Mouse (Mus musculus) small intestine, adult 2 months (tissue): ENCODE measurements at regions not wholly inside any gene's neighbourhood (a gene's known extent, or its start where the extent isn't known, plus 50 kb on each side); places are given as distances from the start of the nearest gene placed in this dataset.

ENCODE experiments used
- H3K27ac ChIP-seq: fragments of 200-500 bp; 2 replicates; pipeline ENCODE4 v1.5.1; 2012; ENCODE audit warnings: low read depth, low read length, control low read depth, inconsistent platforms; ENCODE audit not compliant: insufficient read depth
- H3K27me3 ChIP-seq: fragments of 200-500 bp; 2 replicates; pipeline ENCODE4 v1.6.1; 2012; ENCODE audit warnings: mild to moderate bottlenecking, moderate library complexity, low read length, inconsistent platforms; ENCODE audit not compliant: control insufficient read depth, insufficient read depth
- H3K36me3 ChIP-seq: fragments of 200-500 bp; 2 replicates; pipeline ENCODE4 v1.6.1; 2012; ENCODE audit warnings: mild to moderate bottlenecking, low read length, control low read depth, inconsistent platforms; ENCODE audit not compliant: control insufficient read depth, insufficient read depth
- H3K4me1 ChIP-seq: fragments of 200-500 bp; 2 replicates; pipeline ENCODE4 v1.6.1; 2012; ENCODE audit warnings: low read length, inconsistent platforms, mixed read lengths; ENCODE audit not compliant: control insufficient read depth, insufficient read depth, insufficient read length
- H3K4me3 ChIP-seq: fragments of 200-500 bp; 2 replicates; pipeline ENCODE4 v1.5.1; 2012; ENCODE audit warnings: low read depth, mild to moderate bottlenecking, control low read depth, inconsistent platforms, low read length, moderate library complexity
- CTCF ChIP-seq: fragments of 200-500 bp; IDR thresholded peaks from 2 replicates; pipeline ENCODE4 v1.5.1; 2012; ENCODE audit warnings: low read depth, mild to moderate bottlenecking, control low read depth, inconsistent platforms, low read length, moderate library complexity, mixed read lengths; ENCODE audit not compliant: insufficient replicate concordance, insufficient read length; ENCODE audit errors: extremely low read depth
- POLR2A ChIP-seq: fragments of 200-500 bp; IDR thresholded peaks from 2 replicates; pipeline ENCODE4 v1.6.1; 2012; ENCODE audit warnings: low read depth, mild to moderate bottlenecking, control low read depth, inconsistent platforms, low read length, moderate library complexity
- WGBS: fragments of 180-500 bp; shearing (Covaris S2); methylation state at CpG from one replicate; pipeline ENCODE4 v1.1.7; 2018; 5-methylcytosine and 5-hydroxymethylcytosine counted together

DNA sequence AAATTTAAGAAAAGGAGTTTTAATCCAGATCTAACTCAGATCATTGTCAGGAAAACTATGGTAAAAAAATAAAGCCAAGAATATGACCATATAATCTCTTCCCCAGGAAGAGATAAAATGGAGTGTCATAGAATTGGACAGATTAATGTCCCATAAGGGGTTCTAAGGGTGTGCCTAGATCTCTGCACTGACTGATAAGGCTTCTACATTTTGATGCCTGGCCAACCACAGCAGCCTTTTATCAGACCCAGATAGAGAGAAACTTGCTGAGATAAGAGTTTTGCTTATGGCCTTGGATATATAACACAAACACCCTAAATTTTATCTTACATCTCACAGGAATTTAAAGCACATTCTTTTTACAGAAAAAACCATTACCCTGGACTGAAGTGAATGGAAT lies 351.3 kb upstream of the Ccdc54 start:
- no peak overlapping the region for H3K27ac ChIP-seq
- H3K4me1 ChIP-seq = no peaks in the 10 kb centered on the region
- H3K27me3 ChIP-seq = no peaks in the 10 kb centered on the region
- H3K4me3 ChIP-seq = no peak overlapping the region
- no peaks in the 10 kb centered on the region for H3K36me3 ChIP-seq
- TF ChIP-seq CTCF (no peak), POLR2A (no peak)

DNA sequence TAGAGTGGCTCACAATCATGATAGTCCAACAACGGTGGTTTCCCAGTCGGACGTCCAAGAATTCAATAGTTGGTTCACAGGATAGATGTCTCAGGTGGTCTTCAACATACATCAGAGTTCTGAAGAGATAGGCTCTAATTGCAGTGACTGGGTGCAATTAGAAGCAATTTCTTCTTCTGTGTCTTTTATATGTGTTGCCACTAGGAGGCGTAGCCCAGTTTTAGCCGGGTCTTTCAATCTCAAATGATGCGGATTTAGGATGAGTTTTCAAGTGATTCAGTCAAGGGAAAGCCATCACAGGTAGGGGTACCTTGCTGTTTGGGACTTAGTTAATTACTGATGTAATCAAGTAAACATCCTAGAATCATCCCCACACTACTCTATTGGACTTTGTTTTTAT lies 348.4 kb upstream of the Ccdc54 start:
- Histone ChIP-seq H3K27me3 (no peaks in the 10 kb centered on the region), H3K4me3 (no peak overlapping the region), H3K4me1 (no peaks in the 10 kb centered on the region), H3K36me3 (no peaks in the 10 kb centered on the region), H3K27ac (no peak overlapping the region)
- 36% methylated on average over 6 of the region's 6 CpGs for WGBS
- no peak for TF ChIP-seq POLR2A
- no peak for TF ChIP-seq CTCF

DNA sequence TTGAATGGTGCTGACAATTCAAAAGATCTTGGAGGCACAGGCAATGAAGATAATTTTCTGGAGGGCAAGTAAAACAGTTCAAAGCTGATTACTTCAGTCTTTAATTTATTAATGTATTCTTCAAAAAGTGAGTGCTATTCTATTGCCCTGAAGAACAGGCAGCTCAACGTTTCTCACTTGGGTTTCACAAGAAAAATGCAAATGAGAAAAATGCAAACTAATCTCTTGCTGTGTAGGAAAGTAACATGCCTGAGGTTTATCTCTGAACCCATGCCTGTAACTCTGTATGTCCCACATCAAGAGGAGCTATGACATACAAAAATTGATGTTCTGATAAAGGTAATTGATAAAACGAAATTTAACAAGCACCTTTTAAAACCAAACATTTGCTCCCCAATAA lies 316.8 kb upstream of the Ccdc54 start:
- no peaks in the 10 kb centered on the region for H3K4me1 ChIP-seq
- WGBS = 39% methylated on average over 2 of the region's 2 CpGs

DNA sequence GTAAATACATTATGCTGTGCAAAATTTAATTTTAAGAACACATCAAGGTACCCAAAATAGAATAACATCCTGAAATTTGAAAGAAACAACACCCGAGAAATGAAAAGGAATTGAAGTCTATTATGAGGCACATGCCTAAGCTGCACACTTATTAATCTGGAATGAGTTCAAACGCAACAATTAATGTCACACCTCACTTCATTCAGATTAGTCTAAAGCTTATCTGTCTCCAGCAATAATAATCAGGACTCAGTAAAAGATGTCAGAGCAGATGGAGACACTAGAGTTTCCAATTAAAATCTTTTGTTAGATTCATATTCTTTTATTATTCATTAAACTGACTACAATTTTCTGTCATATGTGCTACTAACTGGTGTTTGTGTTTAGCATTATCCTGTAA lies 308.2 kb upstream of the Ccdc54 start:
- TF ChIP-seq POLR2A (no peak), CTCF (no peak)
- Histone ChIP-seq H3K36me3 (no peaks in the 10 kb centered on the region), H3K27me3 (no peaks in the 10 kb centered on the region), H3K27ac (no peak overlapping the region), H3K4me3 (no peak overlapping the region), H3K4me1 (no peaks in the 10 kb centered on the region)
- WGBS = 80% methylated on average over 2 of the region's 2 CpGs

More for the DNA sequence above, 316.8 kb upstream of the Ccdc54 start:
- H3K36me3 ChIP-seq = no peaks in the 10 kb centered on the region
- TF ChIP-seq POLR2A (no peak), CTCF (no peak)
- no peak overlapping the region for H3K4me3 ChIP-seq
- H3K27me3 ChIP-seq = no peaks in the 10 kb centered on the region
- no peak overlapping the region for H3K27ac ChIP-seq

DNA sequence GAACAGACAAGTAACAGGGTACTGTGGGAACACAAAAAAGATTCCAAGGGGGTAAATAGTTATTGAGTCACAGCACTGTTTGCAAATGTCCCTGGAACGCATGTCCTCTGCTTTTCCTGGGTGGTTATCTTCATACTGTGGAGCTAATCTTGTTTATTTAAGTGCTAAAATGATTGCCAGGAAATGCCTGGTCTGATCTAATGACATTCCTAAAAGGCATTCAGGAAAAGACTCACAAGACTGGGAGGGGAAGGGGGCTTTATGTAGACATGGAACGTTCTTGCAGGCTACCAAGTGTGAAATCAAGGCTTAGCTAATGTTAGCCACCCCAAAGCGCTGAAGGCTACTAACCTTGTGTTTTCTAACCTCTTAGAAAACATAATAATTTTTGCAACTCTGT lies 287.0 kb upstream of the Ccdc54 start:
- Histone ChIP-seq H3K36me3 (no peaks in the 10 kb centered on the region), H3K27me3 (no peaks in the 10 kb centered on the region), H3K4me1 (no peaks in the 10 kb centered on the region), H3K4me3 (no peak overlapping the region), H3K27ac (no peak overlapping the region)
- WGBS = 42% methylated on average over 3 of the region's 3 CpGs
- TF ChIP-seq CTCF (no peak), POLR2A (no peak)

DNA sequence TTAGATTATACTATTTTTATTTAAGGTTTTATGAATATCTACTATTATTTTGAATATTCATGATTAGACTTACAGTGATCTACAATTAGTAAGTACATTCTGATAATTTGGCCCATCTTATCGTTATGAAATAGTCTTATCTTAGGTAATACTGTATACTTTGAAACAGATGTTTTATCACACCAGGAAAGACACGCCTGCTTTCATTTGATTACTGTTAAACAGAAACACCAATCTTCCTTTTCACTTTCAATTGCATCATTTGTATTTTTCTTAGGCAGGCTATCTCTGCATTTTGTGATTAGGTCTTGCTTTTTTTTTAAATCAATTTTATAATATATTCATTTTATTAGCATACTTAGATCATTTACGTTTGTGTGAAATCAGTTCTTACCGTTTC lies 280.4 kb upstream of the Ccdc54 start:
- Histone ChIP-seq H3K27ac (no peak overlapping the region), H3K4me1 (no peaks in the 10 kb centered on the region), H3K4me3 (no peak overlapping the region), H3K36me3 (no peaks in the 10 kb centered on the region), H3K27me3 (no peaks in the 10 kb centered on the region)
- WGBS = 58% methylated on average over 4 of the region's 4 CpGs
- TF ChIP-seq POLR2A (no peak), CTCF (no peak)

DNA sequence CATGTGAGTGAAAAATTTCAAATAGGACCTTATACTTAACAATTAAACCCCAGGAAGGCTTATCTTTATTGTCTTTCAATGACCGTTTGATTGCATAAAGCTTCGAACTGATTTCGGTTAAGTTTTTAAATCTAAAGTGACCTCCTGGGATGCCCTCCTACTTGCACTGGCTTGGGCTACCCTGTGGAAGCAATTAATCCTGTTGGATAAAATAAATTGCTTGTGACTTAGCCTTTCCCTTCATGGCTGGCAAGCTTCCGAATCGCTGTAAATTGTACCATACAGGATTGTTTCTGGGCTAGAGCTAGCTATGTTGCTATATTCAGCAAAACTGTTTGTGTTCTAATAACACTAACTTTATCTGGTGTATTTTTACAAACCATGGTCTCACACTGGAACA lies 272.6 kb upstream of the Ccdc54 start:
- no peaks in the 10 kb centered on the region for H3K36me3 ChIP-seq
- TF ChIP-seq CTCF (no peak), POLR2A (no peak)
- no peaks in the 10 kb centered on the region for H3K4me1 ChIP-seq
- no peak overlapping the region for H3K4me3 ChIP-seq
- H3K27me3 ChIP-seq = no peaks in the 10 kb centered on the region
- WGBS = 64% methylated on average over 5 of the region's 5 CpGs
- no peak overlapping the region for H3K27ac ChIP-seq

DNA sequence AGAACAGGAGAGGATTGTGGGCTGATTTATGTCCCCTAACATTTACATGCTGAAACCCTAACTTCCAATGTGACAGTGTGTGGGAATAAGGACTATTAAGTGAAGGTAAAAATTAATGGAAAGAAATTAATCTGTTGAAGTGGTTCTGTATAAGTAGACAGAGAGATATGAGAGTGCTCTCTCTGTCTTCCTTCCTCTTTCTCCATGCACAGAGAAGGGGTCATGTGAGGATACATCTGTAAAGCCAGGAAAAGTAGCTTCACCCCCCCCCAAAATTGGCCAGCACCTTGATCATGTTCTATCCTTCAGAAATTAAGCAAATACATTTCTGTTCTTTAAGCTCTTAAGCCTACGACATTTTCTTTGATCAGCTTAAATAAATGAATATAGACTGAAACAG lies 268.6 kb upstream of the Ccdc54 start:
- Histone ChIP-seq H3K27ac (no peak overlapping the region), H3K27me3 (no peaks in the 10 kb centered on the region), H3K36me3 (no peaks in the 10 kb centered on the region), H3K4me3 (no peak overlapping the region), H3K4me1 (no peaks in the 10 kb centered on the region)
- no peak for TF ChIP-seq CTCF
- no peak for TF ChIP-seq POLR2A
- 78% methylated on average over 1 of the region's 1 CpGs for WGBS
